15 mouse cellular contexts compared by ENCODE assay signal in genomic region chr7:109197161-109197650, GRCm38 (mm10). TPM values are rescaled to one million over a fixed set of nuclear protein-coding genes. Genes with fewer than 3 reads are reported as not detected.
A peak's percentile ranks its signal among the peaks of the same experiment; 100 is the strongest.
DNase-seq lines count a peak whose midpoint lies in the region; ATAC-seq and TF ChIP-seq lines count a peak whose summit lies in the region.
"Had no signal": no experiment of that assay in that cellular context is flagged by ENCODE, and none has a peak within 500 bp of the region (broad histone marks: within the 10 kb centered on the region; RNA-seq: fewer than 3 reads in every experiment).

No protein-coding gene starts in this region.

- H3K27me3 ChIP-seq in intestine, embryonic 15.5 days (replicated peaks), result no peaks in the 10 kb centered on the region
- H3K27me3 ChIP-seq in intestine, postnatal 0 days (replicated peaks; ENCODE audit: control insufficient read depth, insufficient read depth, low read length), result no peaks in the 10 kb centered on the region
- H3K27me3 ChIP-seq in limb, embryonic 11.5 days (ENCODE audit: control insufficient read depth, insufficient read depth, low read length), result no peaks in the 10 kb centered on the region
- H3K27me3 ChIP-seq in neural tube, embryonic 12.5 days (replicated peaks), result no peaks in the 10 kb centered on the region; the same call in 1 of the 2 replicates
- H3K27me3 ChIP-seq: Patski had no signal

- H3K4me3 ChIP-seq in intestine, embryonic 15.5 days (replicated peaks), result no peak overlapping the region
- H3K4me3 ChIP-seq in intestine, postnatal 0 days (ENCODE audit: low read depth, low read length), result no peak overlapping the region
- no peak overlapping the region for H3K4me3 ChIP-seq in limb, embryonic 11.5 days (ENCODE audit: low read depth, low read length)
- H3K4me3 ChIP-seq in neural tube, embryonic 12.5 days, result no peak overlapping the region
- H3K4me3 ChIP-seq: embryonic facial prominence, embryonic 13.5 days; left cerebral cortex, adult 2 months had no signal

- DNase-seq in forelimb bud, embryonic 11.5 days (ENCODE audit: low read depth, low spot score), result peak; percentile 42
- DNase-seq in limb, embryonic 11.5 days (ENCODE audit: low spot score), result peak; percentile 45
- no peak for DNase-seq in urinary bladder, adult 18-20 months (ENCODE audit: low spot score in 2 of 2)
- DNase-seq in thymus, postnatal 4 days, result no peak
- DNase-seq: cerebellum, postnatal 10 days; forebrain, postnatal 0 days; right cerebral cortex, postnatal 25 days; thymus, postnatal 36 days had no signal

- 46% methylated on average over 3 of the region's 3 CpGs for WGBS in intestine, embryonic 15.5 days
- 56% methylated on average over 3 of the region's 3 CpGs for WGBS in intestine, postnatal 0 days
- WGBS in limb, embryonic 11.5 days, result 24% methylated on average over 3 of the region's 3 CpGs
- 65% methylated on average over 3 of the region's 3 CpGs for WGBS in neural tube, embryonic 12.5 days

- H3K36me3 ChIP-seq in intestine, embryonic 15.5 days, result no peaks in the 10 kb centered on the region
- no peaks in the 10 kb centered on the region for H3K36me3 ChIP-seq in intestine, postnatal 0 days (ENCODE audit: control insufficient read depth, insufficient read depth)
- no peaks in the 10 kb centered on the region for H3K36me3 ChIP-seq in limb, embryonic 11.5 days (ENCODE audit: control insufficient read depth, insufficient read depth, low read length)
- no peaks in the 10 kb centered on the region for H3K36me3 ChIP-seq in neural tube, embryonic 12.5 days
- H3K36me3 ChIP-seq: embryonic facial prominence, embryonic 13.5 days had no signal

- no peak for TF ChIP-seq CTCF in intestine, postnatal 0 days (IDR thresholded peaks at IDR 0.05; ENCODE audit: low read depth)

- peak; percentile 1; the same call in 1 of the 2 replicates for ATAC-seq in intestine, embryonic 15.5 days
- no peak for ATAC-seq in intestine, postnatal 0 days
- ATAC-seq in limb, embryonic 11.5 days (ENCODE audit: insufficient number of reproducible peaks, low FRiP score, low TSS enrichment, low read depth), result peak; percentile 15
- ATAC-seq in neural tube, embryonic 12.5 days (ENCODE audit: low FRiP score, low read depth), result no peak
- ATAC-seq: forebrain, postnatal 0 days; Patski had no signal

- H3K4me1 ChIP-seq in intestine, embryonic 15.5 days (replicated peaks), result 0 out of 2 replicates have a peak, but pooled peaks cover 9% of the 10 kb centered on the region
- no peaks in the 10 kb centered on the region; the same call in none of the 2 replicates for H3K4me1 ChIP-seq in intestine, postnatal 0 days (replicated peaks; ENCODE audit: control insufficient read depth, insufficient read depth, low read length)
- H3K4me1 ChIP-seq in limb, embryonic 11.5 days (ENCODE audit: control insufficient read depth, insufficient read depth, low read length), result peaks cover 19% of the 10 kb centered on the region
- peaks cover 19% of the 10 kb centered on the region for H3K4me1 ChIP-seq in neural tube, embryonic 12.5 days

- H3K9ac ChIP-seq in intestine, embryonic 15.5 days, result no peak overlapping the region
- no peak overlapping the region for H3K9ac ChIP-seq in intestine, postnatal 0 days (ENCODE audit: low read depth, low read length)
- H3K9ac ChIP-seq in limb, embryonic 11.5 days (ENCODE audit: low read length), result peak overlapping the region; percentile 32; the same call in 1 of the 2 replicates
- no peak overlapping the region for H3K9ac ChIP-seq in neural tube, embryonic 12.5 days
- H3K9ac ChIP-seq: embryonic facial prominence, embryonic 13.5 days; forebrain, postnatal 0 days had no signal

- no peaks in the 10 kb centered on the region for H3K9me3 ChIP-seq in intestine, embryonic 15.5 days
- H3K9me3 ChIP-seq in intestine, postnatal 0 days (ENCODE audit: control insufficient read depth), result no peaks in the 10 kb centered on the region
- no peaks in the 10 kb centered on the region for H3K9me3 ChIP-seq in limb, embryonic 11.5 days (ENCODE audit: control insufficient read depth, low read length)
- H3K9me3 ChIP-seq in neural tube, embryonic 12.5 days, result no peaks in the 10 kb centered on the region
- H3K9me3 ChIP-seq: embryonic facial prominence, embryonic 13.5 days had no signal

- no peak overlapping the region for H3K4me2 ChIP-seq in intestine, embryonic 15.5 days (replicated peaks)
- H3K4me2 ChIP-seq in intestine, postnatal 0 days (replicated peaks; ENCODE audit: low read depth), result no peak overlapping the region
- H3K4me2 ChIP-seq in limb, embryonic 11.5 days (ENCODE audit: low read depth, severe bottlenecking), result peak overlapping the region; percentile 29; the same call in 1 of the 2 replicates
- 0 out of 2 replicates have a peak overlapping the region, but pooled peaks have one; percentile 32 for H3K4me2 ChIP-seq in neural tube, embryonic 12.5 days (replicated peaks)
- H3K4me2 ChIP-seq: embryonic facial prominence, embryonic 13.5 days had no signal

- no peak overlapping the region for H3K27ac ChIP-seq in intestine, embryonic 15.5 days
- no peak overlapping the region for H3K27ac ChIP-seq in intestine, postnatal 0 days (ENCODE audit: low read depth, low read length)
- H3K27ac ChIP-seq in limb, embryonic 11.5 days (replicated peaks; ENCODE audit: low read depth, low read length), result peak overlapping the region; percentile 89
- H3K27ac ChIP-seq in neural tube, embryonic 12.5 days, result 0 out of 2 replicates have a peak overlapping the region, but pooled peaks have one; percentile 13
- H3K27ac ChIP-seq: embryonic facial prominence, embryonic 13.5 days; left cerebral cortex, adult 2 months had no signal

RNA-seq across cellular contexts. Expression of gene Lmo1, which starts 22.2 kb away (rescaled TPM):
- polyA plus RNA-seq in intestine, embryonic 15.5 days (2015; fragmentation: Nextera tagmentation; extraction: Ambion mirVana), result 3.5 and 3.8 TPM in 2 replicates
- 2.3 and 2.9 TPM in 2 replicates for polyA plus RNA-seq in intestine, postnatal 0 days (2015; fragmentation: Nextera tagmentation; extraction: Ambion mirVana)
- 31.9 and 34.8 TPM in 2 replicates for polyA plus RNA-seq in limb, embryonic 11.5 days (2014; fragmentation: Nextera tagmentation; extraction: Ambion mirVana)
- polyA plus RNA-seq in neural tube, embryonic 12.5 days (2016; fragmentation: Nextera tagmentation; extraction: Ambion mirVana), result 24.3 and 27.0 TPM in 2 replicates
- polyA plus RNA-seq: liver, adult 2 months had no signal

Comparison
In these comparisons a context has a peak if more than half of its experiments do, and no peak if none do; other contexts are left out.
1. ATAC-seq: peak in intestine, embryonic 15.5 days (single experiment) and limb, embryonic 11.5 days (single experiment); none in intestine, postnatal 0 days (single experiment) and neural tube, embryonic 12.5 days (single experiment).
2. H3K27ac ChIP-seq: peak in limb, embryonic 11.5 days (single experiment) and neural tube, embryonic 12.5 days (single experiment); none in intestine, embryonic 15.5 days (single experiment) and intestine, postnatal 0 days (single experiment).
3. H3K4me2 ChIP-seq: peak in limb, embryonic 11.5 days (single experiment) and neural tube, embryonic 12.5 days (single experiment); none in intestine, embryonic 15.5 days (single experiment) and intestine, postnatal 0 days (single experiment).
4. DNase-seq: peak in forelimb bud, embryonic 11.5 days (single experiment) and limb, embryonic 11.5 days (single experiment); none in urinary bladder, adult 18-20 months (0 of 2) and thymus, postnatal 4 days (single experiment).